Mouse (Mus musculus) liver, embryonic 12.5 days (tissue): Measurements from ENCODE around the gene Tcaf1. TPM values are rescaled to one million over a fixed set of nuclear protein-coding genes. Genes with fewer than 3 reads are reported as not detected.
A peak's percentile ranks its signal among the peaks of the same experiment; 100 is the strongest.

Experiments
- ATAC-seq: fragments of 200-750 bp; cut with Nextera tagmentation; 2 replicates; pipeline ENCODE4 v1.8.0; 2017; ENCODE audit warnings: moderate number of reproducible peaks, mild to moderate bottlenecking, moderate library complexity
- H3K27ac ChIP-seq: fragments of 300-500 bp; sonication (generic); 2 replicates; pipeline ENCODE4 v1.5.1; 2016; ENCODE audit warnings: mild to moderate bottlenecking
- H3K27me3 ChIP-seq: fragments of 300-500 bp; sonication (generic); replicated peaks from 2 replicates; pipeline ENCODE4 v1.6.1; 2016; ENCODE audit warnings: mild to moderate bottlenecking, moderate library complexity
- H3K36me3 ChIP-seq: fragments of 300-500 bp; sonication (generic); 2 replicates; pipeline ENCODE4 v1.6.1; 2016; ENCODE audit warnings: mild to moderate bottlenecking, moderate library complexity
- H3K4me1 ChIP-seq: fragments of 300-500 bp; sonication (generic); 2 replicates; pipeline ENCODE4 v1.6.1; 2016
- H3K4me2 ChIP-seq: fragments of 300-500 bp; sonication (generic); 2 replicates; pipeline ENCODE4 v1.6.1; 2016; ENCODE audit warnings: mild to moderate bottlenecking, moderate library complexity
- H3K4me3 ChIP-seq: fragments of 300-500 bp; sonication (generic); 2 replicates; pipeline ENCODE4 v1.5.1; 2016; ENCODE audit warnings: mild to moderate bottlenecking, moderate library complexity
- H3K9ac ChIP-seq: fragments of 300-500 bp; sonication (generic); 2 replicates; pipeline ENCODE4 v1.6.1; 2016; ENCODE audit warnings: mild to moderate bottlenecking, moderate library complexity
- H3K9me3 ChIP-seq: fragments of 300-500 bp; sonication (generic); replicated peaks from 2 replicates; pipeline ENCODE4 v1.6.1; 2016; ENCODE audit warnings: mild to moderate bottlenecking, moderate library complexity
- WGBS: fragments of 180-500 bp; shearing (Covaris S2); methylation state at CpG from one replicate; pipeline ENCODE4 v1.1.7; 2016; ENCODE audit not compliant: insufficient replicate concordance; 5-methylcytosine and 5-hydroxymethylcytosine counted together
- polyA plus RNA-seq: library from polyadenylated mRNA; unstranded; fragments of >200 nt; fragmentation: Nextera tagmentation; extraction: Ambion mirVana; gene quantifications from 2 replicates; pipeline ENCODE4 v1.2.1, GENCODE M21; 2016

Gene Tcaf1
- polyA plus RNA-seq: 10.1 and 10.2 TPM in 2 replicates

DNA sequence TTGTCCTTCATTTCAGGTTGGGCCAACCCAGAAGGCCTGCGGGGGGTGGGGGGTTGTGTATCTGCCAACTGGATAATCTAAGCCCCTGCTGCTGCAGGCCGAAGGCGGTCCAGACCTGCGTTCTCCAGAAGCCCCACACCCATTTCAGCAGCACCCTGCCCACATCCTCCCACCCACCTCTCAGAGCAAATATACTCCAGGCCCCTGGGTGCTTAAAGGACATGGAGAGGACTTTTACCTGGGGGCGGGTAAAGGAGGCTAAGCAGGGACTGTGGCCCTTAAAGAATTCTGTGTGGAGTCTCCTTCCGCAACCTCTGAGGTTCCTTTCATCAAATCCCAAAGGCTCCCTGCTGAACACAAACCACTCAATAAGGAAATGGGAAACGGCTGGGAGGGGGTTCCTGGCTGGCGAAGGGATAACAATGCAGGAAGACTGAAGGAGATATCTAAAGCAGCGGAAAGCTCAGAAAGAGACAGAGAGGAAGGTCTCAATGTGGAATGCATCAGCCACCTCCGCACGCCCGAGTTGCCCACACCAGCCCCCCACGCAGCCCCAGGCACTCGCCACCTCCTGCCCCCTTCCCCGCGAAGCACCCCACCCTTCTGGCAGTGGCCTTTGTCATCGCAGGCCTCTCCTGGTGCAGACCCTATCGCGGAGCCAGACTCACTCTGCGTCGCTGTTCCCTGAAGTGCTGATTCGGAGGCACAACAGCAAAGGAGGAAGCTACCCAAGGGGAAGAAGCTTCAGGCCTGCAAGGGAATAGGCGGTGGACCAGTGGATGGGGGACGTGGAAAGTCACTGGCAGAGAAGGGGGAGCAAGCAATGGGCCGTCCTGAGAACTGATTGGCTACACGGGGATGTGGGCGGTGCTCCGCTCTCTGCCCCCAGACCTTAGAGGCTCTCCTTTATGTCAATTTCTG lies at the start of gene Tcaf1:
Tcaf1 (minus strand) TSS at position 798 of the 921 bp plus-strand sequence.
- Histone ChIP-seq H3K4me3 (peak within 1 kb of the TSS; percentile 55), H3K36me3 (no peaks in the 10 kb centered on the region), H3K9ac (peak within 1 kb of the TSS; percentile 61), H3K27ac (peak within 1 kb of the TSS; percentile 36; the same call in 1 of the 2 replicates), H3K4me1 (no peaks in the 10 kb centered on the region), H3K27me3 (no peaks in the 10 kb centered on the region), H3K4me2 (peak within 1 kb of the TSS; percentile 65), H3K9me3 (no peaks in the 10 kb centered on the region)
- 10% methylated on average over 28 of the region's 28 CpGs for WGBS
- ATAC-seq: peak; percentile 74

DNA sequence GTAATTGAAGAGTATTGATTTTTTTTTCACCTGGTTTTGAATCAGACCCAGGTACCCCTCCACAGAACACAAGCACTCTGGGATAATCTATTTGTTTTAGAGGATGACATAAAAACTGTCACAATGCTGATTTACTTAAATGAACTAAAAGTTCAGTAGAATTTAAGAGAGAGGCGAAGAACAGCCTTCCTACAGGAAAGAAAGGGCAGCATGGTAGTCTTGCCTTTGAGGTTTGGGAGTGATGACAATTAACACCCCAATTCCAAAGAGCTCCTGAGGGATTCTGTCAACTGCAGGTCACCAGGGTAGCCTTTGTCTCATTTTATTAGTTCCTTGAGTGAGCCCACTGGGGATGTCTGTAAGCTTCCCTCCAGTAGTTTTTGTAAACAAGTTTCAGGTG lies 46.2 kb upstream of the Tcaf1 start, which contains the start of gene Olfr38:
Olfr38 (plus strand) TSS at position 301 of the 400 bp plus-strand sequence.
- H3K4me3 ChIP-seq: no peak within 1 kb of the TSS
- H3K9me3 ChIP-seq: no peaks in the 10 kb centered on the region
- H3K4me2 ChIP-seq: no peak within 1 kb of the TSS
- H3K27ac ChIP-seq: no peak within 1 kb of the TSS
- H3K4me1 ChIP-seq: no peaks in the 10 kb centered on the region
- WGBS: 45% methylated on average over 1 of the region's 1 CpGs
- no peaks in the 10 kb centered on the region for H3K36me3 ChIP-seq
- H3K9ac ChIP-seq: no peak within 1 kb of the TSS
- no peaks in the 10 kb centered on the region for H3K27me3 ChIP-seq
- ATAC-seq: no peak

DNA sequence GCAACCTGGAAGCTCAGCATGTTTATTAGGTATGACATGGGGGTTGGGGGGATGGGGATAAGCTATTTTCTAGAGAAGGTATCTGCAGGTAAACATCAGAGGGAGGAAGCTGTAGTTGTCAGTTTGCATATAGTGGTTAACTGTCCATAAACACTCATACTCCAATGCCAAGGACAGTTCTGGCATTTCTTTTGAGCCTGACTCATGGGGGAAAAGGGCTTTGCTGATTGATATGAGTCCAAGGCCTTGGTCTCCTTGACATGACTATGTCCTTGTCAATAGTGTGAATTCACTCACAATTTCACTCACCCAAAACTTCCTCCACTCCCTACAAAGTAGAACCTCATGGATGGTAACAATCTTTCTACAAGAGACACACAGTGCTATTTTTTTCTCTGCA lies 38.0 kb upstream of the Tcaf1 start:
- Histone ChIP-seq H3K9me3 (no peaks in the 10 kb centered on the region), H3K4me2 (no peak overlapping the region), H3K9ac (no peak overlapping the region), H3K4me1 (no peaks in the 10 kb centered on the region), H3K36me3 (no peaks in the 10 kb centered on the region), H3K27me3 (no peaks in the 10 kb centered on the region), H3K27ac (no peak overlapping the region), H3K4me3 (no peak overlapping the region)
- no peak for ATAC-seq

DNA sequence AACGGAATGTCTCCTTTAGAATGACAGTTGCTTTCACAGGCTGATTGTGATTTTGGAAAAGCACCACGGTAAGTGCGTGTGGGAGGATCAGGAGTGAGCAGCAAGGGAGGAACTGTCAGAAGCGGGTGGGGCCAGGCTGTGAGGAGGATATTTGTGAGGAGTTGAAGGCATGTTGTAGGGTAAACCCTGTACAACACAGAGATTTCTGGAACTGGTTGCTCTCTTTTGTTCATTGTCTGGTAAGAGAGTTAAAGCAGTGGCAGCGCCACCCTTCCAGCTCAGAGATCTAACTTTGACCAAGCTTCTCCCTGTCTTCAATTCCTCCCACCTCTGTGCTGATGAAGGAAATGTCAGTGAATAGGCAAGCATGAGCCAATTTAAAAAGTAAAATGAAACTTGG lies 32.4 kb upstream of the Tcaf1 start:
- Histone ChIP-seq H3K9me3 (no peaks in the 10 kb centered on the region), H3K27ac (no peak overlapping the region), H3K9ac (no peak overlapping the region), H3K4me2 (no peak overlapping the region), H3K4me3 (no peak overlapping the region), H3K27me3 (no peaks in the 10 kb centered on the region), H3K4me1 (no peaks in the 10 kb centered on the region), H3K36me3 (no peaks in the 10 kb centered on the region)
- ATAC-seq: no peak
- WGBS: 61% methylated on average over 5 of the region's 5 CpGs

DNA sequence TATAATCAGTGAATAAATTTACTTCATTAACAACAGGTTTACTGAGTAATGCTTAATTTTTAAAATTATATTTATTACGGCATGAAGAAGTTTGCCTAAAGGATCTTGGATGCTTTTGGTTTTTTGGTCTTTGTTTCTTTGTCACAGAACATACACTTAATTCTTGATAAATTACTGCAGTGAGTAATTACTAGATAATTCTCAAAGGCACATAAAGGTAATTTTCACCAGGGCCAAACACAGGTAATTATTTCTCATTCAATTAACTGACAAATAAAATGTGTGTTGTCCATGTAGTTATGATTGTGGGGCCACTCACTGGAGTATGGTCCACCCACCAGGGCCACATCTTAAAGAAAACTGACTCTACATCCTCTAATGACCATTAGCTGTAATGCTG lies 29.2 kb upstream of the Tcaf1 start, which contains the start of gene Olfr453:
Olfr453 (plus strand) TSS at position 301 of the 400 bp plus-strand sequence.
- 80% methylated on average over 1 of the region's 1 CpGs for WGBS
- Histone ChIP-seq H3K36me3 (no peaks in the 10 kb centered on the region), H3K27ac (no peak within 1 kb of the TSS), H3K9me3 (no peaks in the 10 kb centered on the region), H3K4me1 (no peaks in the 10 kb centered on the region), H3K4me3 (no peak within 1 kb of the TSS), H3K4me2 (no peak within 1 kb of the TSS), H3K9ac (no peak within 1 kb of the TSS), H3K27me3 (no peaks in the 10 kb centered on the region)
- no peak for ATAC-seq

DNA sequence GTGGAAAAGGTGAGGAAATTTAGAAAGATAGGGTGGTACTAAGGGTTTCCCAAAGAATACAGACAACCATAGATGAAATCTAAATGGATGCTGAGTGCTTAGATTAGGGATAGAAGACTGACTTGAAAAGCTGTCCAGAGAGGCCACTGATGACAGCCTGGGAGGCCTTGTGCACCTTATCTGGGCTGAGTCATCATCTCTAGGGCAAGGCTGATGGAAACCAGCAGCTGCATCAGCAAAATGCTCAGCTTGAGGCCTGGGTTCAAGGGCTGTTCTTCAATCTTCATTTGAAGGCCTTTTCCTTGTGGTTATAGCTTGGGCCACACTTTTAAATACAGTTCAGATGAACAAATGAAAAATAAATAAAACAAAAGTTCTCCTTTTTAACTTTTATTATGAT lies 8.1 kb upstream of the Tcaf1 start:
- Histone ChIP-seq H3K27me3 (no peaks in the 10 kb centered on the region), H3K4me2 (no peak overlapping the region), H3K4me1 (no peaks in the 10 kb centered on the region), H3K36me3 (no peaks in the 10 kb centered on the region), H3K27ac (no peak overlapping the region), H3K4me3 (no peak overlapping the region), H3K9ac (no peak overlapping the region), H3K9me3 (no peaks in the 10 kb centered on the region)
- no peak for ATAC-seq

DNA sequence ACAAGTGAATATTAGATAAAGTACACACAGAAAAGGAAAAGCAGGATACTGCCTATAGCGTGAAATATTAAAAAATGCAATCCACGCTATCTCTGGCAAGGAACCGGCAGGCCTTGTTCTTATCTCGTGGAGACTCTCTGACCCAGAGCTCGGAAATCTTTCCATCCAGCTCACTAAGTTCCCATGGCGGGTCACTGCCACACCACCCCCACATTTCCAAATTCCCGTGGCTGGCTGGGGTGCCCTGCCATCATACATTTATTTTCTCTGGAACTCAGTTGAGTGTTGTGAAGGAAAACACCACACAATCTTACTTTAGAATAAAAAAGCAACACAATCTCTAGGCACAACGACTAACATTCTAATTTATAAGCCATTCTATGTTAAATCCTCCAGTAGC lies 4.8 kb upstream of the Tcaf1 start:
- WGBS: 38% methylated on average over 8 of the region's 8 CpGs
- Histone ChIP-seq H3K4me3 (no peak overlapping the region), H3K27me3 (no peaks in the 10 kb centered on the region), H3K4me1 (no peaks in the 10 kb centered on the region), H3K4me2 (no peak overlapping the region), H3K36me3 (no peaks in the 10 kb centered on the region), H3K27ac (no peak overlapping the region), H3K9me3 (no peaks in the 10 kb centered on the region), H3K9ac (no peak overlapping the region)
- no peak for ATAC-seq

DNA sequence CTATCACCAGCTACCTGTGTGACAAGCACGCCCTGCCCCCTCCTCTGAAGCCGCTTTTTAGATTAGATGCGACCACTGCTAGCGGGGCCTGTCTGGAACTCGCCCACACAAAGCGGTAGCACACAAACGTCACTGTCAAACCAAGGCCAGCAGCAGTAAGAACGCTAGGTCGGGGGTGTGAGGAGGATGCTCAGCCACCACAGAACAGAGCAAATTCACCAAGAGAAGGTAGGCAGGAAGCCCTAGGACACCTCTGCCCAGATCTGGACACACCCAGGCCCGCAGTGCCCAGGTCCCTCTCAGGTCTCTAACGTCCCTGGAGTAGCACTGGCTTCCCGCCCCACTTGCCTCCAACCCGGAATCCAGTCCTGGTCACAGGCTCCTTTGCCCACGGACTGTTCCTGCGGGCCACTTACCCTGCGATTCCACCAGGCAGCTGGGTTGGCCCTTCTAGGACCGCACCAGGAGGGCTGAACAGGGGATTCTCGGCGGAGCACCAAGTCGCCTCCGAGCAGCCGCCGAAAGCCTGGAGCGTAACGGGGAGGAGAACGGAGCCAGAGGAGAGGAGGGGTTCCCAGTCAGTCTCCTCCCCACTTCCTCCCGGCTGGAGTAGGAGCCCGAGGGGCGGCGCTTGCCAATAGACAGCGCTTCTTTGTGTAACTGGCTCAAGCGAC lies 17.2 kb downstream of the Tcaf1 start:
- Histone ChIP-seq H3K36me3 (no peaks in the 10 kb centered on the region), H3K27ac (peak overlapping the region; percentile 68), H3K4me3 (peak overlapping the region; percentile 67), H3K9ac (peak overlapping the region; percentile 73), H3K4me2 (peak overlapping the region; percentile 83), H3K9me3 (no peaks in the 10 kb centered on the region), H3K27me3 (no peaks in the 10 kb centered on the region), H3K4me1 (peaks cover 22% of the 10 kb centered on the region)
- peak; percentile 82 for ATAC-seq
- WGBS: under 1% methylated on average over 32 of the region's 32 CpGs

DNA sequence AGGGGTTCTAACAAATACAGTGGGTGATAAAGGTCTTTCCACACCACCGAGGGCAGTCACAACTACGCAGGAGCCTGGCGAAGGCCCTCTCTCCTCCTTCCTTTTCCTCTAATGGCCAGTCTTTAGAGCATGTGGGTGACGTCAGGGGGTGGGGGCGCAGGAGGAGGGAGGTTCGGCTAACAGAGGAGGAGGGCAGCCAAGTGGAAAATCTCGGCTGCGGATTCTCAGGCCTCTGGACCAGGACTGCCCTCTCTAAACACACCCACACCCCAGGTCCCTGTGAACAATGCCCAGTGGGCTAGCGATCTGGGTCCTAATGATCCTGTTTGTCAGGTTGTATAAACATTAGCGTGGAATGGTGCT lies 17.8 kb downstream of the Tcaf1 start:
- 2% methylated on average over 10 of the region's 10 CpGs for WGBS
- H3K27ac ChIP-seq: peak overlapping the region; percentile 68
- peak; percentile 59 for ATAC-seq

DNA sequence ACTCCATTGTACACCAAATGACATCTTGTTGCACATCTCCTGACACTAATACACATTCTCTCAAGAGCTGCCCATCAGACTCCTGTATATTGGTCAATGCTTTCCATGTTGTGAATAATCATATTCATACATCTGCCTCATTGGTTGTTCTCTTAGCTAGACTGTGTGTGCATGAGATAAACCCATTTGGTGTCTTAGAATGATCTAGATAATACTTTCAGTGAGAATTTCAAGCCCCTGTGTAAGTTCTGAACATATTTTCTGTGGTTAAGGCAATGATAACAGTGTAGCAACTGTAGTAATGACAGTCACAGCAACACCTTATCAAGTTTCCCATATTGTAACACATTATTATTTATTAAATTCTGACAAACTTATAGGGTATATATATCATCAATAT lies 20.1 kb downstream of the Tcaf1 start:
- peaks cover 22% of the 10 kb centered on the region for H3K4me1 ChIP-seq
- peaks cover 8% of the 10 kb centered on the region; the same call in 1 of the 2 replicates for H3K36me3 ChIP-seq
- H3K9me3 ChIP-seq: no peaks in the 10 kb centered on the region
- H3K27me3 ChIP-seq: no peaks in the 10 kb centered on the region
- H3K4me3 ChIP-seq: no peak overlapping the region
- no peak overlapping the region for H3K27ac ChIP-seq
- no peak overlapping the region for H3K4me2 ChIP-seq
- peak; percentile 72 for ATAC-seq
- H3K9ac ChIP-seq: no peak overlapping the region

More for the DNA sequence above, 17.8 kb downstream of the Tcaf1 start:
- Histone ChIP-seq H3K9ac (peak overlapping the region; percentile 73), H3K4me2 (peak overlapping the region; percentile 83), H3K36me3 (no peaks in the 10 kb centered on the region), H3K4me3 (peak overlapping the region; percentile 67), H3K4me1 (peaks cover 22% of the 10 kb centered on the region), H3K27me3 (no peaks in the 10 kb centered on the region), H3K9me3 (no peaks in the 10 kb centered on the region)

DNA sequence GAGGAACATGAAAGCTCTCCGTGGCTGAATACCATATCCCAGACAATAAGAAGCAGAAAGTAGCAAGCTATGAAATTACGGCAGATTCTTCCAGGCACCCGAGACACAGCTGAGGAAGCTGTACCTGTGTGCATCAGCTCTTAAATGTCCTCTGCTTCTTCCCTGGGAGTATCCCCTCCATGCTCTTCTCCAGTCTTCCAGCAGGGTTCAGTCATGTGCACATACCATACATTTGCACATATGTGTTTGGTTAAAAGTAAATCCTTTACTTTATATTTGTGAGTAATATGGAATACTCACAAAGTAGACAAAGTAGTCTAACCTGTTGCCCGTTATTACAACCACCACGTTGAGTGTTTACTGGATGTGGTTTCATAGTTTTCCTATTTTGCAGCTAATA lies 22.0 kb downstream of the Tcaf1 start:
- H3K36me3 ChIP-seq: peaks cover 8% of the 10 kb centered on the region; the same call in 1 of the 2 replicates
- H3K4me1 ChIP-seq: peaks cover 22% of the 10 kb centered on the region
- H3K27ac ChIP-seq: no peak overlapping the region
- no peak overlapping the region for H3K9ac ChIP-seq
- H3K27me3 ChIP-seq: no peaks in the 10 kb centered on the region
- no peaks in the 10 kb centered on the region for H3K9me3 ChIP-seq
- ATAC-seq: no peak
- no peak overlapping the region for H3K4me2 ChIP-seq
- WGBS: 77% methylated on average over 5 of the region's 5 CpGs
- H3K4me3 ChIP-seq: no peak overlapping the region

DNA sequence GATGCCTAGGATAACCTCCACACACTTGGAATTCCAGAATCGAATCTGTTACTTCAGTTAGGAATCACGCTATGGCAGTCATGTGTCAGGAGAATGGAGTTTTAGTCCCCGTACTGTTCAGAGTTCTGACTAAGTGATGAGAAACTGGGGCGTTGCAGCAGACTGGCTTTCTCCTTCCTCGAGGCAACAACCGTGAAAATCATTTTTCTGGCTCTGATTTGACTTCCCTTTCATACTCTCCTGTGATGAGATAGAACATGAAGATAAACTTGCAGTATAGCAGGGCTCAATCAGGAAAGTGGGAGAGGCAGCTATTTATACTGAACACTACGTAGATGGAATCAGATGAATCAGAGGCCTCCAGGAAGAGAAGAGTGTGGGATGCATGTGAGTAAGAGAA lies 29.8 kb downstream of the Tcaf1 start:
- Histone ChIP-seq H3K4me2 (no peak overlapping the region), H3K4me3 (no peak overlapping the region), H3K9ac (no peak overlapping the region), H3K27ac (no peak overlapping the region), H3K36me3 (peaks cover 2% of the 10 kb centered on the region), H3K4me1 (no peaks in the 10 kb centered on the region), H3K9me3 (no peaks in the 10 kb centered on the region), H3K27me3 (no peaks in the 10 kb centered on the region)
- WGBS: 70% methylated on average over 7 of the region's 7 CpGs
- ATAC-seq: no peak
